Mouse (Mus musculus) small intestine, adult 2 months (tissue): ENCODE measurements around the gene Shisal2a.
"Not testable (repeated sequence)": the region's sequence is repeated elsewhere in the genome, so short reads cannot be mapped to it uniquely, and the experiment has no call there.

ENCODE experiments used
- CTCF ChIP-seq: fragments of 200-500 bp; IDR thresholded peaks from 2 replicates; pipeline ENCODE4 v1.5.1; 2012; ENCODE audit warnings: low read depth, mild to moderate bottlenecking, control low read depth, inconsistent platforms, low read length, moderate library complexity, mixed read lengths; ENCODE audit not compliant: insufficient replicate concordance, insufficient read length; ENCODE audit errors: extremely low read depth
- POLR2A ChIP-seq: fragments of 200-500 bp; IDR thresholded peaks from 2 replicates; pipeline ENCODE4 v1.6.1; 2012; ENCODE audit warnings: low read depth, mild to moderate bottlenecking, control low read depth, inconsistent platforms, low read length, moderate library complexity

GRCm38 (mm10) chr4:108353591-108353990 lies 29.6 kb downstream of the Shisal2a start:
- not testable (repeated sequence) for TF ChIP-seq CTCF, POLR2A
